Mouse (Mus musculus) bone marrow macrophage, adult 2 months (primary cell): ENCODE results near the gene Tbl1x.

Source experiments
- CTCF ChIP-seq: IDR thresholded peaks from 2 replicates; pipeline ENCODE4 v1.5.1; 2012; ENCODE audit warnings: low read depth, mild to moderate bottlenecking, low read length, moderate library complexity
- POLR2A ChIP-seq: IDR thresholded peaks from 2 replicates; pipeline ENCODE4 v1.6.1; 2012; ENCODE audit warnings: mild to moderate bottlenecking, low read depth, low read length, borderline replicate concordance

DNA sequence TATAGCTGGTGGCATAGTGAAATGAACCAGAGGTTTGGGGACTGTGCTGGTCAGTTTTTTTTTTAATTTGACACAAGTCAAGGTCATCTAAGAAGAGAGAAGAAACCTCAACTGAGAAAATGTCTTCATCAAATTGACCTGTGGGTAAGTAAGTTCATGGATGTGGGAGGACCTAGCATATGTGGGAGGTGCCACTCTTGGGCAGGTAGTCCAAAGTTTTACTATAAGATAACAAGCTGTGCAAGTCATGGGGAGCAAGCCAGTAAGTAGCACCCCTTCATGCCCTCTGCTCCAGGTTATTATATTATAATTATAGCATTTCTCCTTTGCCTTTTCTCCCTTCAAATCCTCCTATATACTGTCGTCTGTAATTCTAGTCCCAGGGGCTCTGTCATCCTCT, 8.1 kb downstream of the Tbl1x start:
- TF ChIP-seq POLR2A, result no peak
- TF ChIP-seq CTCF, result no peak
